Comparison of ENCODE assay signal across 15 mouse cellular contexts in genomic region chr15:30661689-30662422, GRCm38 (mm10).
DNase-seq lines count a peak whose midpoint lies in the region; ATAC-seq and TF ChIP-seq lines count a peak whose summit lies in the region.
"Had no signal": no experiment of that assay in that cellular context is flagged by ENCODE, and none has a peak within 500 bp of the region (broad histone marks: within the 10 kb centered on the region; RNA-seq: fewer than 3 reads in every experiment).

No protein-coding gene starts in this region.

- no peak overlapping the region for H3K9ac ChIP-seq in kidney, embryonic 14.5 days (ENCODE audit: low read depth, low read length)
- H3K9ac ChIP-seq in stomach, embryonic 14.5 days (replicated peaks; ENCODE audit: low read depth, low read length), result no peak overlapping the region
- no peak overlapping the region for H3K9ac ChIP-seq in stomach, postnatal 0 days (ENCODE audit: low read length)
- H3K9ac ChIP-seq: limb, embryonic 13.5 days had no signal

- no peak overlapping the region for H3K4me3 ChIP-seq in kidney, embryonic 14.5 days (ENCODE audit: low read length)
- H3K4me3 ChIP-seq in stomach, embryonic 14.5 days (ENCODE audit: low read depth, low read length), result no peak overlapping the region
- H3K4me3 ChIP-seq in stomach, postnatal 0 days (ENCODE audit: low read depth, low read length), result no peak overlapping the region
- H3K4me3 ChIP-seq: limb, embryonic 13.5 days had no signal

- no peak for TF ChIP-seq EP300 in stomach, postnatal 0 days (optimal IDR thresholded peaks at IDR 0.05)

- peak; percentile 13 to 16 for DNase-seq in cerebellum, adult 18-20 months
- no peak for DNase-seq in cerebellum, adult 8-10 months
- no peak for DNase-seq in kidney, postnatal 4 days
- no peak for DNase-seq in stomach, postnatal 0 days (ENCODE audit: low spot score)
- DNase-seq in adrenal gland, adult 8-10 months, result no peak
- DNase-seq in neural tube, embryonic 10.5 days (ENCODE audit: extremely low spot score, low spot score), result no peak
- DNase-seq: gastrocnemius, postnatal 10 days; lung, adult 18-20 months; right cerebral cortex, adult 18-20 months had no signal

- H3K27me3 ChIP-seq in kidney, embryonic 14.5 days (ENCODE audit: control insufficient read depth, insufficient read depth, low read length), result no peaks in the 10 kb centered on the region
- H3K27me3 ChIP-seq in stomach, embryonic 14.5 days (ENCODE audit: control insufficient read depth, insufficient read depth, low read length), result no peaks in the 10 kb centered on the region
- H3K27me3 ChIP-seq in stomach, postnatal 0 days (ENCODE audit: control insufficient read depth, insufficient read depth, low read length), result no peaks in the 10 kb centered on the region
- H3K27me3 ChIP-seq: limb, embryonic 13.5 days had no signal

- H3K9me3 ChIP-seq in kidney, embryonic 14.5 days (ENCODE audit: control insufficient read depth, low read length), result no peaks in the 10 kb centered on the region
- H3K9me3 ChIP-seq in stomach, embryonic 14.5 days (ENCODE audit: control insufficient read depth, low read depth, low read length), result no peaks in the 10 kb centered on the region
- H3K9me3 ChIP-seq in stomach, postnatal 0 days (ENCODE audit: control insufficient read depth, low read length), result no peaks in the 10 kb centered on the region
- H3K9me3 ChIP-seq: limb, embryonic 13.5 days had no signal

- no peak overlapping the region; the same call in 1 of the 2 replicates for H3K27ac ChIP-seq in kidney, embryonic 14.5 days (ENCODE audit: low read depth, low read length)
- peak overlapping the region; percentile 28; the same call in 1 of the 2 replicates for H3K27ac ChIP-seq in stomach, embryonic 14.5 days (ENCODE audit: low read length)
- H3K27ac ChIP-seq in stomach, postnatal 0 days (replicated peaks), result no peak overlapping the region
- H3K27ac ChIP-seq: kidney, postnatal 0 days; limb, embryonic 13.5 days had no signal

- peak; percentile 24; the same call in 1 of the 2 replicates for ATAC-seq in kidney, embryonic 14.5 days (ENCODE audit: low FRiP score, low TSS enrichment)
- ATAC-seq in stomach, embryonic 14.5 days (ENCODE audit: insufficient number of reproducible peaks, insufficient read depth, low FRiP score, low read depth), result no peak
- ATAC-seq in stomach, postnatal 0 days (ENCODE audit: low FRiP score, low TSS enrichment), result no peak
- ATAC-seq: forebrain, embryonic 14.5 days had no signal

- no peak overlapping the region for H3K4me2 ChIP-seq in kidney, embryonic 14.5 days (replicated peaks; ENCODE audit: low read depth, low read length)
- no peak overlapping the region for H3K4me2 ChIP-seq in stomach, embryonic 14.5 days (replicated peaks; ENCODE audit: low read depth, low read length)
- H3K4me2 ChIP-seq in stomach, postnatal 0 days (replicated peaks; ENCODE audit: low read depth), result no peak overlapping the region
- H3K4me2 ChIP-seq: heart, embryonic 11.5 days; limb, embryonic 13.5 days had no signal

- TF ChIP-seq CTCF in stomach, postnatal 0 days (IDR thresholded peaks at IDR 0.05; ENCODE audit: low read depth), result no peak

- no peaks in the 10 kb centered on the region for H3K36me3 ChIP-seq in kidney, embryonic 14.5 days (ENCODE audit: control insufficient read depth, insufficient read depth, low read length)
- H3K36me3 ChIP-seq in stomach, embryonic 14.5 days (ENCODE audit: control insufficient read depth, insufficient read depth, low read length), result no peaks in the 10 kb centered on the region
- no peaks in the 10 kb centered on the region for H3K36me3 ChIP-seq in stomach, postnatal 0 days (ENCODE audit: control insufficient read depth, insufficient read depth, low read length)
- H3K36me3 ChIP-seq: limb, embryonic 13.5 days had no signal

- 65% methylated on average over 6 of the region's 6 CpGs for WGBS in kidney, embryonic 14.5 days
- WGBS in stomach, embryonic 14.5 days, result 56% methylated on average over 6 of the region's 6 CpGs
- 43% methylated on average over 6 of the region's 6 CpGs for WGBS in stomach, postnatal 0 days

- H3K4me1 ChIP-seq in kidney, embryonic 14.5 days (ENCODE audit: control insufficient read depth, insufficient read depth, low read length), result no peaks in the 10 kb centered on the region
- no peaks in the 10 kb centered on the region for H3K4me1 ChIP-seq in stomach, embryonic 14.5 days (ENCODE audit: control insufficient read depth, insufficient read depth, low read length)
- H3K4me1 ChIP-seq in stomach, postnatal 0 days (replicated peaks; ENCODE audit: control insufficient read depth, insufficient read depth), result no peaks in the 10 kb centered on the region
- H3K4me1 ChIP-seq: limb, embryonic 13.5 days had no signal

Comparison
In these comparisons a context has a peak if more than half of its experiments do, and no peak if none do; other contexts are left out.
1. DNase-seq: peak in cerebellum, adult 18-20 months (2 of 2); none in cerebellum, adult 8-10 months (single experiment), kidney, postnatal 4 days (0 of 2), stomach, postnatal 0 days (single experiment), adrenal gland, adult 8-10 months (single experiment) and neural tube, embryonic 10.5 days (single experiment).